ENCODE assay signal across 9 mouse cellular contexts in the genomic region with DNA sequence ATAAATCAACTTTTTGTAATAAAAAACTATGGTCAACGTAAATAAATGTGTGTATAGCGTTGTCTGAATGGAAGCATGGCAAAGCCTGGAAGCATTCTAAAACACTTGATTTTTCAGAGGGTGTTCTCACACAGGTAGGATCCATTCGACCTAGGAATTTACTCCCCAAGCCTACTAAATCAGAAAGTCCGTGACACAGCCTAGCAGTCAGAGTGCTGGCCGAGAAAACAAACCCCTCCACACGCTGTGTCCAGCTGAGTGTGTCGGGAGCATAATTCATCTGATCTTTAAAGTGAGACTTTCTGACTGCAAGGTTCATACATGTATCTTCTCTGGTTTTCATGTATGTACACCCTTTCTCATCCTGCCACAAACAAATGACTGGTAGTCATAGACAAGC. TPM values are rescaled to one million over a fixed set of nuclear protein-coding genes. Genes with fewer than 3 reads are reported as not detected.
"Had no signal": no experiment of that assay in that cellular context is flagged by ENCODE, and none has a peak within 500 bp of the region (broad histone marks: within the 10 kb centered on the region; RNA-seq: fewer than 3 reads in every experiment).

No protein-coding gene starts in this region.

- H3K27me3 ChIP-seq: hindbrain, embryonic 15.5 days; liver, embryonic 13.5 days; midbrain, embryonic 13.5 days had no signal

- H3K27ac ChIP-seq: hindbrain, embryonic 15.5 days; left cerebral cortex, adult 2 months; liver, embryonic 13.5 days; macrophage; midbrain, embryonic 13.5 days had no signal

- H3K9ac ChIP-seq: hindbrain, embryonic 15.5 days; liver, embryonic 13.5 days; midbrain, embryonic 13.5 days had no signal

- H3K4me3 ChIP-seq: hindbrain, embryonic 15.5 days; left cerebral cortex, adult 2 months; liver, embryonic 13.5 days; midbrain, embryonic 13.5 days had no signal

- DNase-seq: layer of hippocampus, postnatal 36 days had no signal

- H3K9me3 ChIP-seq: hindbrain, embryonic 15.5 days; liver, embryonic 13.5 days; midbrain, embryonic 13.5 days had no signal

- ATAC-seq: intestine, postnatal 0 days; midbrain, embryonic 13.5 days had no signal

- H3K36me3 ChIP-seq: hindbrain, embryonic 15.5 days; liver, embryonic 13.5 days; midbrain, embryonic 13.5 days had no signal

- H3K4me1 ChIP-seq: hindbrain, embryonic 15.5 days; midbrain, embryonic 13.5 days had no signal

- H3K4me2 ChIP-seq: hindbrain, embryonic 15.5 days; midbrain, embryonic 13.5 days had no signal

RNA-seq across cellular contexts. Expression of a gene that starts 58.8 kb away (rescaled TPM):
- total RNA-seq: liver, adult 2 months; megakaryocyte, adult 5-6 weeks had no signal
- polyA plus RNA-seq: macrophage had no signal
